ENCODE assay signal across 39 mouse cellular contexts in genomic region chr2:105035985-105036384, GRCm38 (mm10). TPM values are rescaled to one million over a fixed set of nuclear protein-coding genes. Genes with fewer than 3 reads are reported as not detected.
DNase-seq lines count a peak whose midpoint lies in the region; ATAC-seq and TF ChIP-seq lines count a peak whose summit lies in the region.
"Had no signal": no experiment of that assay in that cellular context is flagged by ENCODE, and none has a peak within 500 bp of the region (broad histone marks: within the 10 kb centered on the region; RNA-seq: fewer than 3 reads in every experiment).

No protein-coding gene starts in this region.

- no peaks in the 10 kb centered on the region for H3K27me3 ChIP-seq in kidney, embryonic 14.5 days (ENCODE audit: control insufficient read depth, insufficient read depth, low read length)
- H3K27me3 ChIP-seq in midbrain, postnatal 0 days (ENCODE audit: insufficient read depth, low read length), result no peaks in the 10 kb centered on the region
- no peaks in the 10 kb centered on the region for H3K27me3 ChIP-seq in midbrain, embryonic 15.5 days (replicated peaks)
- H3K27me3 ChIP-seq: embryonic facial prominence, embryonic 12.5 days; limb, embryonic 13.5 days; midbrain, embryonic 12.5 days had no signal

- 18% methylated on average over 11 of the region's 11 CpGs for WGBS in kidney, embryonic 14.5 days
- WGBS in midbrain, postnatal 0 days, result 68% methylated on average over 11 of the region's 11 CpGs
- WGBS in midbrain, embryonic 15.5 days, result 58% methylated on average over 11 of the region's 11 CpGs

- no peak overlapping the region for H3K9ac ChIP-seq in kidney, embryonic 14.5 days (ENCODE audit: low read depth, low read length)
- H3K9ac ChIP-seq in midbrain, postnatal 0 days (replicated peaks; ENCODE audit: low read length, poor library complexity, severe bottlenecking), result no peak overlapping the region
- H3K9ac ChIP-seq in midbrain, embryonic 15.5 days, result no peak overlapping the region
- H3K9ac ChIP-seq: embryonic facial prominence, embryonic 12.5 days; heart, embryonic 13.5 days; limb, embryonic 13.5 days; midbrain, embryonic 12.5 days had no signal

- H3K27ac ChIP-seq in kidney, embryonic 14.5 days (ENCODE audit: low read depth, low read length), result peak overlapping the region; percentile 72
- H3K27ac ChIP-seq in midbrain, postnatal 0 days (ENCODE audit: low read depth, low read length), result no peak overlapping the region
- H3K27ac ChIP-seq in midbrain, embryonic 15.5 days, result no peak overlapping the region
- H3K27ac ChIP-seq: embryonic facial prominence, embryonic 12.5 days; heart, embryonic 13.5 days; layer of hippocampus, adult 2 months; left cerebral cortex, adult 2 months; limb, embryonic 13.5 days; midbrain, embryonic 12.5 days had no signal

- no peaks in the 10 kb centered on the region for H3K9me3 ChIP-seq in kidney, embryonic 14.5 days (ENCODE audit: control insufficient read depth, low read length)
- no peaks in the 10 kb centered on the region for H3K9me3 ChIP-seq in midbrain, postnatal 0 days (ENCODE audit: low read length)
- no peaks in the 10 kb centered on the region for H3K9me3 ChIP-seq in midbrain, embryonic 15.5 days
- H3K9me3 ChIP-seq: embryonic facial prominence, embryonic 12.5 days; heart, embryonic 13.5 days; limb, embryonic 13.5 days; megakaryocyte, embryonic 14.5 days; midbrain, embryonic 12.5 days had no signal

- H3K4me3 ChIP-seq in kidney, embryonic 14.5 days (ENCODE audit: low read length), result no peak overlapping the region
- H3K4me3 ChIP-seq in midbrain, postnatal 0 days (ENCODE audit: low read depth, low read length), result no peak overlapping the region
- no peak overlapping the region for H3K4me3 ChIP-seq in midbrain, embryonic 15.5 days
- H3K4me3 ChIP-seq: embryonic facial prominence, embryonic 12.5 days; heart, embryonic 13.5 days; layer of hippocampus, adult 2 months; left cerebral cortex, adult 2 months; limb, embryonic 13.5 days; megakaryocyte, embryonic 14.5 days; midbrain, embryonic 12.5 days had no signal

- no peak overlapping the region for H3K4me2 ChIP-seq in kidney, embryonic 14.5 days (replicated peaks; ENCODE audit: low read depth, low read length)
- no peak overlapping the region for H3K4me2 ChIP-seq in midbrain, postnatal 0 days (ENCODE audit: low read depth, low read length, poor library complexity, severe bottlenecking)
- H3K4me2 ChIP-seq in midbrain, embryonic 15.5 days, result no peak overlapping the region
- H3K4me2 ChIP-seq: embryonic facial prominence, embryonic 12.5 days; heart, embryonic 13.5 days; limb, embryonic 13.5 days; liver, embryonic 11.5 days; midbrain, embryonic 12.5 days had no signal

- peak; percentile 34 for DNase-seq in adrenal gland, adult 2 months
- no peak for DNase-seq in adrenal gland, adult 18-20 months (ENCODE audit: low spot score in 2 of 2)
- DNase-seq in kidney, adult 11 months, result no peak
- peak; percentile 25 for DNase-seq in midbrain, postnatal 0 days (ENCODE audit: low spot score)
- DNase-seq in retina, postnatal 1 day, result peak; percentile 41
- no peak for DNase-seq in left cerebral cortex, postnatal 10 days (ENCODE audit: extremely low spot score in 1 of 2, low spot score in 2 of 2)
- DNase-seq: cerebellum, adult 11-12 months; cerebellum, adult 9-11 months; embryo, embryonic 11 days; gastrocnemius, postnatal 10 days; heart, postnatal 10 days; kidney, postnatal 36 days; lung, postnatal 4 days; thymus, postnatal 14 days had no signal

- intact Hi-C loops in left cerebral cortex, postnatal 10 days (cut with DNase I), result no loop called here

- no peaks in the 10 kb centered on the region for H3K36me3 ChIP-seq in kidney, embryonic 14.5 days (ENCODE audit: control insufficient read depth, insufficient read depth, low read length)
- no peaks in the 10 kb centered on the region for H3K36me3 ChIP-seq in midbrain, postnatal 0 days (ENCODE audit: insufficient read depth, low read length)
- no peaks in the 10 kb centered on the region for H3K36me3 ChIP-seq in midbrain, embryonic 15.5 days (replicated peaks)
- H3K36me3 ChIP-seq: embryonic facial prominence, embryonic 12.5 days; heart, embryonic 13.5 days; limb, embryonic 13.5 days; midbrain, embryonic 12.5 days had no signal

- ATAC-seq in kidney, embryonic 14.5 days (ENCODE audit: low FRiP score, low TSS enrichment), result peak; percentile 86
- ATAC-seq in midbrain, postnatal 0 days (ENCODE audit: low FRiP score), result no peak
- ATAC-seq in midbrain, embryonic 15.5 days (replicated peaks), result no peak
- ATAC-seq: intestine, postnatal 0 days had no signal

- TF ChIP-seq CTCF in midbrain, postnatal 0 days (IDR thresholded peaks at IDR 0.05), result no peak

- H3K4me1 ChIP-seq in kidney, embryonic 14.5 days (ENCODE audit: control insufficient read depth, insufficient read depth, low read length), result peaks cover 16% of the 10 kb centered on the region
- no peaks in the 10 kb centered on the region for H3K4me1 ChIP-seq in midbrain, postnatal 0 days (ENCODE audit: insufficient read depth, low read length)
- no peaks in the 10 kb centered on the region for H3K4me1 ChIP-seq in midbrain, embryonic 15.5 days
- H3K4me1 ChIP-seq: embryonic facial prominence, embryonic 12.5 days; limb, embryonic 13.5 days; megakaryocyte, embryonic 14.5 days; midbrain, embryonic 12.5 days had no signal

RNA-seq across cellular contexts. Expression of gene Eif3m, which starts 19.1 kb away (rescaled TPM):
- 100 to 1,000 TPM; 121 to 150 TPM for total RNA-seq in adrenal gland, adult 2 months (2021)
- 5.2 and 6.6 TPM in 2 replicates for polyA plus RNA-seq in adrenal gland, adult 2 months (2012; rRNA removed)
- total RNA-seq in adrenal gland, adult 18-20 months (2021), result 100 to 1,000 TPM; 132 to 142 TPM
- 463 and 518 TPM in 2 replicates for polyA plus RNA-seq in kidney, embryonic 14.5 days (2014; fragmentation: Nextera tagmentation; extraction: Ambion mirVana)
- 86.4 and 127 TPM in 2 replicates for total RNA-seq in midbrain, postnatal 0 days (2014; rRNA removed)
- polyA plus RNA-seq in midbrain, postnatal 0 days (2015; fragmentation: Nextera tagmentation; extraction: Ambion mirVana), result 170 and 171 TPM in 2 replicates
- 154 TPM in 2 replicates for polyA plus RNA-seq in midbrain, embryonic 15.5 days (2015; fragmentation: Nextera tagmentation; extraction: Ambion mirVana)
- 10 to 100 TPM; 99.6 to 99.8 TPM for total RNA-seq in left cerebral cortex, postnatal 10 days (2021)

RNA-seq across cellular contexts. Expression of gene Gm11060, which starts 55.8 kb away (rescaled TPM):
- not detected for total RNA-seq in adrenal gland, adult 2 months (2021)
- polyA plus RNA-seq in adrenal gland, adult 2 months (2012; rRNA removed), result not detected in 2 replicates
- not detected for total RNA-seq in adrenal gland, adult 18-20 months (2021)
- not detected in 2 replicates for polyA plus RNA-seq in kidney, embryonic 14.5 days (2014; fragmentation: Nextera tagmentation; extraction: Ambion mirVana)
- not detected in 2 replicates for total RNA-seq in midbrain, postnatal 0 days (2014; rRNA removed)
- polyA plus RNA-seq in midbrain, postnatal 0 days (2015; fragmentation: Nextera tagmentation; extraction: Ambion mirVana), result not detected in 2 replicates
- not detected in 2 replicates for polyA plus RNA-seq in midbrain, embryonic 15.5 days (2015; fragmentation: Nextera tagmentation; extraction: Ambion mirVana)
- total RNA-seq in left cerebral cortex, postnatal 10 days (2021), result not detected
- total RNA-seq: adrenal gland, postnatal 14 days; gastrocnemius, postnatal 10 days; heart, adult 8-10 months; heart, postnatal 10 days; layer of hippocampus, adult 2 months; layer of hippocampus, postnatal 14 days; left cerebral cortex, adult 2 months; left cerebral cortex, postnatal 36 days; MEL; monocyte, adult 5-6 weeks; neutrophil, adult 5-6 weeks had no signal
- polyA plus RNA-seq: embryonic facial prominence, embryonic 12.5 days; gonadal fat pad, adult 2 months; heart, embryonic 13.5 days; hindbrain, embryonic 11.5 days; intestine, postnatal 0 days; limb, embryonic 13.5 days; liver, embryonic 11.5 days; liver, embryonic 16.5 days; lung, embryonic 16.5 days; midbrain, embryonic 12.5 days; stomach, embryonic 14.5 days; testis, adult 2 months; urinary bladder, adult 2 months had no signal

Comparison
In these comparisons a context has a peak if more than half of its experiments do, and no peak if none do; other contexts are left out.
1. DNase-seq: peak in adrenal gland, adult 2 months (single experiment), midbrain, postnatal 0 days (single experiment) and retina, postnatal 1 day (single experiment); none in adrenal gland, adult 18-20 months (0 of 2), kidney, adult 11 months (single experiment) and left cerebral cortex, postnatal 10 days (0 of 2).